Mouse (Mus musculus): ENCODE data around the gene Pcnt. TPM values are rescaled to one million over a fixed set of nuclear protein-coding genes. Genes with fewer than 3 reads are reported as not detected.

The Pcnt gene
- total RNA-seq, 2 experiments from 2014 or later, result 25.0 to 31.9 TPM

- no peak for ATAC-seq (replicated peaks; ENCODE audit: low FRiP score, poor library complexity, severe bottlenecking)
These were observed 16.9 kb downstream of the Pcnt start for GRCm38 (mm10) chr10:76425674-76426073.

GRCm38 (mm10) chr10:76416811-76417210, 25.8 kb downstream of the Pcnt start:
- no peak for ATAC-seq (replicated peaks; ENCODE audit: low FRiP score, poor library complexity, severe bottlenecking)

- no peak for ATAC-seq (replicated peaks; ENCODE audit: low FRiP score, poor library complexity, severe bottlenecking)
These were observed 34.1 kb downstream of the Pcnt start for GRCm38 (mm10) chr10:76408520-76408919.

GRCm38 (mm10) chr10:76392596-76392995, 50.0 kb downstream of the Pcnt start:
- ATAC-seq (replicated peaks; ENCODE audit: low FRiP score, poor library complexity, severe bottlenecking), result 0 out of 2 replicates have a peak, but pooled peaks have one; percentile 42

GRCm38 (mm10) chr10:76391786-76392185, 50.8 kb downstream of the Pcnt start:
- ATAC-seq (replicated peaks; ENCODE audit: low FRiP score, poor library complexity, severe bottlenecking), result peak; percentile 75

GRCm38 (mm10) chr10:76391166-76391565, 51.4 kb downstream of the Pcnt start:
- ATAC-seq (replicated peaks; ENCODE audit: low FRiP score, poor library complexity, severe bottlenecking), result no peak

GRCm38 (mm10) chr10:76374981-76375380, 67.6 kb downstream of the Pcnt start:
- ATAC-seq (replicated peaks; ENCODE audit: low FRiP score, poor library complexity, severe bottlenecking), result no peak

- ATAC-seq (replicated peaks; ENCODE audit: low FRiP score, poor library complexity, severe bottlenecking), result no peak
These were observed 70.8 kb downstream of the Pcnt start for GRCm38 (mm10) chr10:76371736-76372135.

GRCm38 (mm10) chr10:76368766-76369165, 73.8 kb downstream of the Pcnt start:
- no peak for ATAC-seq (replicated peaks; ENCODE audit: low FRiP score, poor library complexity, severe bottlenecking)

GRCm38 (mm10) chr10:76363233-76363632, 79.4 kb downstream of the Pcnt start:
- ATAC-seq (replicated peaks; ENCODE audit: low FRiP score, poor library complexity, severe bottlenecking), result no peak

- no peak for ATAC-seq (replicated peaks; ENCODE audit: low FRiP score, poor library complexity, severe bottlenecking)
These were observed 84.1 kb downstream of the Pcnt start for GRCm38 (mm10) chr10:76358468-76358867.

- ATAC-seq (replicated peaks; ENCODE audit: low FRiP score, poor library complexity, severe bottlenecking), result no peak
These were observed 85.2 kb downstream of the Pcnt start for GRCm38 (mm10) chr10:76357286-76357875.

- ATAC-seq (replicated peaks; ENCODE audit: low FRiP score, poor library complexity, severe bottlenecking), result no peak
These were observed 87.6 kb downstream of the Pcnt start for GRCm38 (mm10) chr10:76354974-76355373.

GRCm38 (mm10) chr10:76353986-76354385, 88.6 kb downstream of the Pcnt start:
- ATAC-seq (replicated peaks; ENCODE audit: low FRiP score, poor library complexity, severe bottlenecking), result no peak

- ATAC-seq (replicated peaks; ENCODE audit: low FRiP score, poor library complexity, severe bottlenecking), result no peak
These were observed 90.6 kb downstream of the Pcnt start for GRCm38 (mm10) chr10:76351953-76352352.

GRCm38 (mm10) chr10:76346589-76346988, 96.0 kb downstream of the Pcnt start:
- peak; percentile 53 for ATAC-seq (replicated peaks; ENCODE audit: low FRiP score, poor library complexity, severe bottlenecking)

- ATAC-seq (replicated peaks; ENCODE audit: low FRiP score, poor library complexity, severe bottlenecking), result 0 out of 2 replicates have a peak, but pooled peaks have one; percentile 42
These were observed 96.5 kb downstream of the Pcnt start for GRCm38 (mm10) chr10:76346043-76346491.

GRCm38 (mm10) chr10:76345540-76345902, 97.1 kb downstream of the Pcnt start:
- ATAC-seq (replicated peaks; ENCODE audit: low FRiP score, poor library complexity, severe bottlenecking), result no peak

GRCm38 (mm10) chr10:76344711-76345539, 97.7 kb downstream of the Pcnt start, which contains the start of gene Dip2a:
TSS of gene Dip2a (minus strand) at chr10:76345291.
- peak; percentile 92 for ATAC-seq (replicated peaks; ENCODE audit: low FRiP score, poor library complexity, severe bottlenecking)

- ATAC-seq (replicated peaks; ENCODE audit: low FRiP score, poor library complexity, severe bottlenecking), result no peak
These were observed 108.2 kb downstream of the Pcnt start for GRCm38 (mm10) chr10:76334350-76334749.

- ATAC-seq (replicated peaks; ENCODE audit: low FRiP score, poor library complexity, severe bottlenecking), result no peak
These were observed 110.5 kb downstream of the Pcnt start for GRCm38 (mm10) chr10:76332040-76332439.
